Mouse (Mus musculus): ENCODE measurements around the gene Ipo9. TPM values are rescaled to one million over a fixed set of nuclear protein-coding genes. Genes with fewer than 3 reads are reported as not detected.

The Ipo9 gene
- total RNA-seq (2012; rRNA removed) (38.3 and 38.9 TPM in 2 replicates), total RNA-seq (2014; rRNA removed) (31.7 and 33.7 TPM in 2 replicates), polyA plus RNA-seq (2012; ENCODE audit: insufficient read length, low read depth) (47.1 and 58.3 TPM in 2 replicates)

- peaks cover 8 to 41% of the 10 kb centered on the region in 2 experiments for H3K4me1 ChIP-seq (ENCODE audit: control insufficient read depth in 1 of 2, insufficient read depth in 2 of 2)
- peak within 1 kb of the TSS; percentile 55 to 91 (median 75) for H3K4me3 ChIP-seq (replicated peaks in 1 of 3; ENCODE audit: low read depth in 2 of 3, low read length in 2 of 3, poor library complexity in 1 of 3)
- peaks cover 4% of the 10 kb centered on the region for H3K27me3 ChIP-seq (replicated peaks)
- peak within 1 kb of the TSS; percentile 83 for H3K4me2 ChIP-seq (ENCODE audit: insufficient read depth, low read depth, poor library complexity, severe bottlenecking)
- DNase-seq (ENCODE audit: extremely low read depth), result peak; percentile 85
- H3K36me3 ChIP-seq (replicated peaks in 1 of 2; ENCODE audit: control insufficient read depth in 1 of 2, insufficient read depth in 1 of 2, low read length in 1 of 2), result peaks cover 3 to 20% of the 10 kb centered on the region in 2 experiments
- H3K9ac ChIP-seq (ENCODE audit: insufficient read depth, low read depth), result peak within 1 kb of the TSS; percentile 87
- H3K9me3 ChIP-seq (replicated peaks; ENCODE audit: low read length), result no peaks in the 10 kb centered on the region
- TF ChIP-seq HCFC1 (IDR thresholded peaks at IDR 0.05; ENCODE audit: low read depth, low read length), result peak; percentile 81
- no peak for TF ChIP-seq POLR2AphosphoS2 (IDR thresholded peaks at IDR 0.05; ENCODE audit: low read depth, low read length)
- TF ChIP-seq RAD21 (IDR thresholded peaks at IDR 0.05; ENCODE audit: low read depth, low read length), result peak; percentile 39
- peak; percentile 54 for TF ChIP-seq SIN3A (IDR thresholded peaks at IDR 0.05; ENCODE audit: low read length)
- no peak for TF ChIP-seq ZKSCAN1 (IDR thresholded peaks at IDR 0.05; ENCODE audit: borderline replicate concordance, low read depth, low read length)
- TF ChIP-seq ELF1 (IDR thresholded peaks at IDR 0.05; ENCODE audit: low read depth, low read length), result peak; percentile 65
- peak; percentile 44; the same call in 1 of the 2 replicates for TF ChIP-seq UBTF (IDR thresholded peaks at IDR 0.05; ENCODE audit: low read depth, low read length)
- TF ChIP-seq CHD2 (IDR thresholded peaks at IDR 0.05; ENCODE audit: low read length), result 0 out of 2 replicates have a peak, but pooled peaks have one; percentile 17
- peak; percentile 81 for TF ChIP-seq IRF4 (IDR thresholded peaks at IDR 0.05; ENCODE audit: low read depth, low read length)
- peak; percentile 88 for TF ChIP-seq MAZ (IDR thresholded peaks at IDR 0.05; ENCODE audit: low read depth, low read length)
- no peak for TF ChIP-seq JUND (conservative IDR thresholded peaks at IDR 0.05; ENCODE audit: low read depth, low read length)
- no peak for TF ChIP-seq ZC3H11A (IDR thresholded peaks at IDR 0.05; ENCODE audit: low read depth, low read length)
- peak; percentile 95 for TF ChIP-seq NRF1 (IDR thresholded peaks at IDR 0.05; ENCODE audit: low read depth, low read length)
- TF ChIP-seq CTCF (conservative IDR thresholded peaks at IDR 0.05 in 1 of 2, IDR thresholded peaks at IDR 0.05 in 1 of 2; ENCODE audit: low read depth in 2 of 2, low read length in 2 of 2), result peak in 1 of 2 experiments; percentile 69; a peak in 2 of 4 replicates
- TF ChIP-seq MXI1 (IDR thresholded peaks at IDR 0.05; ENCODE audit: low read depth, low read length), result peak; percentile 61
- peak; percentile 85 for TF ChIP-seq POLR2A (IDR thresholded peaks at IDR 0.05; ENCODE audit: low read depth, low read length)
- no peak for TF ChIP-seq PAX5 (IDR thresholded peaks at IDR 0.05; ENCODE audit: low read length)
- peak; percentile 82 for TF ChIP-seq TCF12 (IDR thresholded peaks at IDR 0.05; ENCODE audit: low read depth, low read length)
- TF ChIP-seq USF1 (IDR thresholded peaks at IDR 0.05; ENCODE audit: low read depth, low read length), result no peak
- TF ChIP-seq TBP (conservative IDR thresholded peaks at IDR 0.05; ENCODE audit: low read depth, low read length), result peak; percentile 62; the same call in 1 of the 2 replicates
- TF ChIP-seq ETS1 (conservative IDR thresholded peaks at IDR 0.05; ENCODE audit: low read depth, low read length), result no peak; the same call in 1 of the 2 replicates
- TF ChIP-seq KAT2A (IDR thresholded peaks at IDR 0.05; ENCODE audit: insufficient replicate concordance, low read length), result peak; percentile 78; the same call in 1 of the 2 replicates
- TF ChIP-seq E2F4 (IDR thresholded peaks at IDR 0.05; ENCODE audit: insufficient replicate concordance, low read depth, low read length), result peak; percentile 63; the same call in 1 of the 2 replicates
- peak; percentile 83 for TF ChIP-seq NELFE (IDR thresholded peaks at IDR 0.05; ENCODE audit: low read depth, low read length)
- no peak for TF ChIP-seq CHD1 (IDR thresholded peaks at IDR 0.05; ENCODE audit: low read depth, low read length)
- TF ChIP-seq MEF2A (IDR thresholded peaks at IDR 0.05; ENCODE audit: borderline replicate concordance, low read depth, low read length), result peak; percentile 72
- peak; percentile 46 for TF ChIP-seq SMC3 (IDR thresholded peaks at IDR 0.05; ENCODE audit: low read depth, low read length)
- TF ChIP-seq BHLHE40 (IDR thresholded peaks at IDR 0.05; ENCODE audit: low read depth, low read length), result no peak
- no peak; the same call in 1 of the 2 replicates for TF ChIP-seq MYC (IDR thresholded peaks at IDR 0.05; ENCODE audit: low read depth, low read length)
- in situ Hi-C loops (cut with MboI; ENCODE audit: low pct_ligation_motif_present, low pct_unique_long_range_greater_than_20kb, low sequenced_read_pairs) (loop anchor here (25.0 kb wide), 1 partner anchor 232 kb away; no protein-coding TSS in a partner anchor), dilution Hi-C loops (cut with MboI; ENCODE audit: extremely low pct_ligation_motif_present, extremely low pct_unique_long_range_greater_than_20kb, low sequenced_read_pairs) (no loop called here)
- H3K27ac ChIP-seq (ENCODE audit: insufficient read depth, low read depth), result peak within 1 kb of the TSS; percentile 33; the same call in 1 of the 2 replicates
- peaks cover 47% of the 10 kb centered on the region for H3K79me2 ChIP-seq (replicated peaks; ENCODE audit: control insufficient read depth, extremely low read depth, insufficient read depth, poor library complexity, severe bottlenecking)
Measured at GRCm38 (mm10) chr1:135429901-135430668, at the start of gene Ipo9. TSS of gene Ipo9 (minus strand) at chr1:135430499.
